Mouse (Mus musculus): ENCODE measurements around the gene Luc7l3.

GRCm38 (mm10) chr11:94257987-94258386 is 63.8 kb downstream of the Luc7l3 start:
- TF ChIP-seq CTCF (IDR thresholded peaks at IDR 0.05; ENCODE audit: low read depth) (no peak), EP300 (IDR thresholded peaks at IDR 0.05; ENCODE audit: low read depth) (no peak)

Measured in liver, postnatal 0 days (tissue).